Mouse (Mus musculus): ENCODE measurements around the gene Reg3b. TPM values are rescaled to one million over a fixed set of nuclear protein-coding genes. Genes with fewer than 3 reads are reported as not detected.
"Not testable (repeated sequence)": the region's sequence is repeated elsewhere in the genome, so short reads cannot be mapped to it uniquely, and the experiment has no call there.

The Reg3b gene
- 3.6 and 7.4 TPM in 2 replicates for polyA plus RNA-seq (2015; fragmentation: Nextera tagmentation; extraction: Ambion mirVana)

DNA sequence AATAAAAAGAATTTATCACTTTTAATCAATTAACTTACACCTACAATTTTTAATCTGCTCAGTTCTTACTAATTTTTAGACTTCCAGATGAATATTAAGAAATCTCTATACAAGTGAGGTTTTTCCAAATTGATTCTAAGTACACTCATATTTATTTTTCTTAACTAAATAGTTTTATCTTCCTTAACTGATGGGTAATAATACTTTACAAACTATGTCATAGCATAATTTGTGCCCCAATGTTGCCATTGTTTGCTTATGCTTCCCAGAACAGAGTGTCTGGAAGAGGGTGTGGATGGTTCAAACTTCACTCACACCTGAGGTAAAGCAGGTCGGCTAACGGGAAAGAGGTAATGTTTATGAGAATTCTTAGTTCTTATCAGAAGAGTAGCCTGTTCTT is at the start of gene Reg3b:
TSS of gene Reg3b (plus strand) at position 301 of the 400 bp plus-strand sequence.
- Histone ChIP-seq H3K4me3 (no peak within 1 kb of the TSS), H3K27ac (replicated peaks) (no peak within 1 kb of the TSS), H3K9ac (no peak within 1 kb of the TSS), H3K36me3 (no peaks in the 10 kb centered on the region), H3K9me3 (no peaks in the 10 kb centered on the region), H3K27me3 (no peaks in the 10 kb centered on the region), H3K4me1 (replicated peaks) (no peaks in the 10 kb centered on the region), H3K4me2 (no peak within 1 kb of the TSS)
- 95% methylated on average over 2 of the region's 2 CpGs for WGBS
- ATAC-seq (ENCODE audit: low FRiP score, low read depth) = no peak

DNA sequence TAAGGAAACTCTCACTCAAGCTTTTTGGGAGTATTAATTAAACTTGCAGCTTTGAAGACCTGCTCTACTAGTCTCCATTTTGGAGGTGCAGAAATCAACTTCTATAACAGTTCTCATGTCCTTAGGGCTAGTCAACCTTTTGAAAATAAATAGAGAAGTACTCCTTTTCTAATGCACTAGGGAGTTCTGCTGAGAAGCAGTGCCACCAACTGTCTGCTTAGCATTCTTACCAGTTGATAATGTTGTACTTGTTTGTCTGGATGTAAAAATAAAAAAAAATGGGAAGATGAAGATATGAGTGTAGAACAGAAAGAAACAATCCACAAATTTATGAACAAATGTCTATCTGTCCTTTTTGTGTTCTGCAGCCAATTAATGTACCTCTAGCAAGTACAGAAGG is 42.7 kb upstream of the Reg3b start:
- no peaks in the 10 kb centered on the region for H3K4me1 ChIP-seq (replicated peaks)
- H3K4me2 ChIP-seq = no peak overlapping the region
- no peaks in the 10 kb centered on the region for H3K27me3 ChIP-seq
- H3K27ac ChIP-seq (replicated peaks) = no peak overlapping the region
- no peaks in the 10 kb centered on the region for H3K36me3 ChIP-seq
- H3K9ac ChIP-seq = no peak overlapping the region
- H3K4me3 ChIP-seq = no peak overlapping the region
- no peaks in the 10 kb centered on the region for H3K9me3 ChIP-seq
- ATAC-seq (ENCODE audit: low FRiP score, low read depth) = no peak

DNA sequence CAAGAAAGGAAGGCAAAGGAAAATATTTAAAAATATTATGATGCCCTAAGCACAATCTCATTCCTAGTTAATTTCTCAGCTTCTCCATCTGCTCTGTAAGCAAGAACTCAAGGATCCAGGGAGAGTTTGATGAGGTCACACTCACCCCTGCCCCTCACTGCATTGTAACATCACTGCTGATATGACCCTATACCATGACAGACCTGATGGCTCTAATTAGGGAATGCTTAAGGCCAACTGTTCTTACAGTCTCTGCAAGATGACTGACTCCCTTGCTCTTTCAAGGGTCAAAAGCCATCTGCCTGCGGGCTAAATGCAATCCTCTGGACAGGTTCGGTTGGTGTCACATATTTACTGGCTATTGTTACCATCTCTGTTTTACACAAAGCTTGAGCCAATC is 41.3 kb upstream of the Reg3b start:
- Histone ChIP-seq H3K9me3 (no peaks in the 10 kb centered on the region), H3K4me1 (replicated peaks) (no peaks in the 10 kb centered on the region), H3K27me3 (no peaks in the 10 kb centered on the region), H3K9ac (no peak overlapping the region), H3K4me2 (no peak overlapping the region), H3K27ac (replicated peaks) (no peak overlapping the region), H3K4me3 (no peak overlapping the region), H3K36me3 (no peaks in the 10 kb centered on the region)
- 60% methylated on average over 2 of the region's 2 CpGs for WGBS
- no peak for ATAC-seq (ENCODE audit: low FRiP score, low read depth)

DNA sequence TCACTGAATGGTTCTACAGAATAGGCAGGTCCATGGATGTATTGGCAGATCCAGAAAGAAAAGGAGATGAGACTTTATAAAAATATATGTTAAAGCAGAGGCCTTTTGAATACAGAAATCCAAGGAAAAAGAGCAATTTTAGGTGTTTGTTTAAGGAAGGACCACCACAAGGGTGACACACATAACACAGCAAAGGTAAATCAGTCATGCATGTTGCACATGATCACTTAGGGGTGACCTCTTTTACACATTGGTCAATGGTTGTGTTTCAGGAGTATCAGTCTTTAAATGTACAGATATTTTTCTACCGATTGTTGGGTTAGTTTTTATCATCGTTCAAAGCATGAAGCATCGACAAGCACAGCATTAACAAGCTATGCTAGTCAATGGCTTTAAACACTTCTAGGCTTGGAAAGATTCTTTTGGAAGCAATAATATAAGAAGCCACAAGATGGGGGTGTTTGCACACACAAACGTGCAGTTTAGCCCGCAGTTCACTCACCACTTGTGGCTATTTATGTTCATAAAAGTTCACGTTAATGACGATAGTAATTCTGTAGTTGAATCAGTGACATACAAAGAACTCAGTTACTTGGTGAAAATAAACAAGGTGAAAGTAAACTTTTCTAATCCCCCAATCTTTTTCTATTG is 38.4 kb upstream of the Reg3b start:
- ATAC-seq (ENCODE audit: low FRiP score, low read depth) = peak; percentile 56; the same call in 1 of the 2 replicates
- H3K27ac ChIP-seq (replicated peaks) = no peak overlapping the region
- no peak overlapping the region for H3K4me2 ChIP-seq
- no peak overlapping the region for H3K9ac ChIP-seq
- no peaks in the 10 kb centered on the region for H3K9me3 ChIP-seq
- no peaks in the 10 kb centered on the region for H3K36me3 ChIP-seq
- H3K27me3 ChIP-seq = no peaks in the 10 kb centered on the region
- H3K4me3 ChIP-seq = no peak overlapping the region
- WGBS = 38% methylated on average over 7 of the region's 7 CpGs
- no peaks in the 10 kb centered on the region for H3K4me1 ChIP-seq (replicated peaks)

DNA sequence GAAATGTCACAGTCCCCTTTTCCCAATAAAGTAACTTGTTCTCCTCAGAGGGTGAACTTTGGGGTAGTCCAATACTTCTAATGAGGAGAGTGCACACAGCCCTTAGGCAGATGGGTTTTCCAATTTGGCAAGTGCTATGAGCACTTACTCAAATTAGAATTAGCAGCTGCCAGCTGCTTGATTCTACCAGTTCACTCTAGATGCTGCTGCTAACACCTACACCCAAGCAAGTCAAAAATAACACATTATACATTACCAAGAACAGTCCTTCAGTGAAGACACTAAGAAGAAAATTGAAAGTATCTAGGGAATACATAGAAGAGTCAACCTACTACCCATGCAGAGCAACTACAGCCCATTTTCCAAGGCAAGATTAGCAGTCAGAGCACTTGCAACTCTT is 30.2 kb upstream of the Reg3b start:
- no peak overlapping the region for H3K9ac ChIP-seq
- no peaks in the 10 kb centered on the region for H3K4me1 ChIP-seq (replicated peaks)
- H3K9me3 ChIP-seq = no peaks in the 10 kb centered on the region
- ATAC-seq (ENCODE audit: low FRiP score, low read depth) = no peak
- H3K4me3 ChIP-seq = no peak overlapping the region
- no peaks in the 10 kb centered on the region for H3K36me3 ChIP-seq
- no peaks in the 10 kb centered on the region for H3K27me3 ChIP-seq
- H3K4me2 ChIP-seq = no peak overlapping the region
- H3K27ac ChIP-seq (replicated peaks) = no peak overlapping the region

DNA sequence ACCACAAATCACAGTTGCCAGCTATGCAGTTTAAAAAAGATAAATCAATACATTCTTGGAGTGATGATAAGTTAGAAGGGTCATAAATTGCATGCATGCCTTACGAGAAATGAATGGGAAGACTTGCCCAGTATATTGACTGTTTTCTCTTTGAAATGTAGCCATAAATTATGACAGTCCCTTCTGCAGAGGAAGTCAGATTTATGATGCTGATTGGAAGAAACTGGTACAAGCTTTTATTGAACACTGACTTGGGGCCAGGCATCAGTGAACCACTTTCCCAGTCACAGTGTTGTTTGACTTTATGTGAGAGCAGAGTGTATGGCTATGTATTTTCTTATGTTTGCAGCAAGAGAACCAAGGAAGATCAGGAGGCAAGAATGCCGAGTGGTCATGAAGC is 28.8 kb upstream of the Reg3b start:
- WGBS = 77% methylated on average over 2 of the region's 2 CpGs
- no peak for ATAC-seq (ENCODE audit: low FRiP score, low read depth)

DNA sequence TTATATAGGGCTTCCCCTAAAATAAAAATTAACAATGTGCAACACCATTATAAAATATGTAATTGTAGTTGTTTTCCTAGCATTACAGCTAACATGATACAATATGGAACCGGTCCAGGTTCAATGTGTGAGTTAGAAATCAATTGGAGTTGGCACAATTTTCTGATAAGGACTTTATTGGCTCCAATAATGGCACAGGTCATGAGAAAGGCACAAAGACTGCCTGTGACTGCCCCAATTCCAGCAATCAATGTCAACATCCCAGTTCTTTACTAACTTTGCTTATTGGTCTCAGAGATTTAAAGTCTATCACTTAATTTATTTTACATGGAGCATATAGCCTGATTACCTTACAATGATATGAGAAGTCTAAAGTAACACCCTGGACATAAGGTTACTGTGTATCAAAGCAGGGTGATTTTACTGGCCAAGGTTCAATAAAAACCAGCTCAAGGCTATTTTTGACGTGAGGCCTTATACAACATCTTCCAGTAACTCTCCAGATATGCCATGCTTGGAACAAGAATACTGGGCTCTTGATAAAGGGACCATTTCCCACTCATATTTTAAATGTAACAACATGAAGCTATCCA is 8.4 kb upstream of the Reg3b start:
- Histone ChIP-seq H3K36me3 (no peaks in the 10 kb centered on the region), H3K9me3 (no peaks in the 10 kb centered on the region), H3K4me1 (replicated peaks) (no peaks in the 10 kb centered on the region), H3K27ac (replicated peaks) (no peak overlapping the region), H3K4me3 (no peak overlapping the region), H3K9ac (no peak overlapping the region), H3K4me2 (no peak overlapping the region), H3K27me3 (no peaks in the 10 kb centered on the region)
- WGBS = 70% methylated on average over 2 of the region's 2 CpGs
- no peak for ATAC-seq (ENCODE audit: low FRiP score, low read depth)

More for the DNA sequence above, 28.8 kb upstream of the Reg3b start:
- Histone ChIP-seq H3K4me1 (replicated peaks) (no peaks in the 10 kb centered on the region), H3K27me3 (no peaks in the 10 kb centered on the region), H3K4me2 (no peak overlapping the region), H3K27ac (replicated peaks) (no peak overlapping the region), H3K9me3 (no peaks in the 10 kb centered on the region), H3K36me3 (no peaks in the 10 kb centered on the region), H3K9ac (no peak overlapping the region), H3K4me3 (no peak overlapping the region)

DNA sequence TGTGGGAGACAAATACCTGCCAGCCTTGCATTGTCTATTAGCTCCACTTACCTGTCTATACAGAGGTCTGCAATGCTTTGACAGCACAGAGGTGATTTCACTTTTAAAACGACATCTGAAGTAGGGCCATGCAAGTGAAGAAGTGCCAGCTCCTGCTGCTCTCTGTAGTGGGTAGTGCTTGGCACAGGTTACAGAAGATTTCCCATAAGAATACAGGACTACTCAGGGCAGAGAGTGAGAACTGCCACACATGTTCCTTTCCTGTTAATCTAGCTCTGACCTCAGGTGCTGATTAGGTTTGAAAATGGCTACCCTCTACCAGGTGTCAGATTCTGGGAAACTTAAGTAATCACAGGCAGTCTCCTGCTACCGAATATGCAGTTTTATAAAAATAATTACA is 8.3 kb downstream of the Reg3b start, which contains the start of gene Reg3d:
TSS of gene Reg3d (minus strand) at position 101 of the 400 bp plus-strand sequence.
- no peak for ATAC-seq (ENCODE audit: low FRiP score, low read depth)
- H3K9me3 ChIP-seq = no peaks in the 10 kb centered on the region
- no peaks in the 10 kb centered on the region for H3K4me1 ChIP-seq (replicated peaks)
- H3K9ac ChIP-seq = no peak within 1 kb of the TSS
- no peak within 1 kb of the TSS for H3K27ac ChIP-seq (replicated peaks)
- no peaks in the 10 kb centered on the region for H3K36me3 ChIP-seq
- H3K4me3 ChIP-seq = no peak within 1 kb of the TSS
- H3K27me3 ChIP-seq = no peaks in the 10 kb centered on the region
- 82% methylated on average over 2 of the region's 2 CpGs for WGBS
- H3K4me2 ChIP-seq = no peak within 1 kb of the TSS

DNA sequence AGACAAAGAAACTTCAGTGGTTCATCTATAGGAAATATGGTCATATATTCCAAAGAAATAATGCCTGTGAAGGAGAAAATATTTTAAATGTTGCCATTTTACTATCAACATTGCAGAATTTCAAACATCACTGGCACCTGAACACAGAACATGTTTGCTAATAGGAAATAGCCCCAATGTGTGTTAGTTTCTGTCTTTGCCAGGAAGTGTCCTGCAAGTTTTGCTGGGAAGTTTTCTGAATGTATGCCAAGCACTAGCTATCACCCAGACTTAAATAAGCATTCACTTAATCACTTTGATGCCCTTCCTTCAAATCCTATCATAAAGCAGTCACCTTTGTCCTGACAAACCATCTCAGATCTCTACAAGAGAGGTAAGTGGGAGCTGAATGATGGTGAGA is 10.0 kb downstream of the Reg3b start, which contains the start of gene Reg3a:
TSS of gene Reg3a (plus strand) at position 301 of the 400 bp plus-strand sequence.
- no peaks in the 10 kb centered on the region for H3K4me1 ChIP-seq (replicated peaks)
- no peaks in the 10 kb centered on the region for H3K27me3 ChIP-seq
- no peaks in the 10 kb centered on the region for H3K36me3 ChIP-seq
- no peak within 1 kb of the TSS for H3K4me3 ChIP-seq
- no peak within 1 kb of the TSS for H3K9ac ChIP-seq
- no peak within 1 kb of the TSS for H3K4me2 ChIP-seq
- ATAC-seq (ENCODE audit: low FRiP score, low read depth) = no peak
- H3K27ac ChIP-seq (replicated peaks) = no peak within 1 kb of the TSS
- no peaks in the 10 kb centered on the region for H3K9me3 ChIP-seq

DNA sequence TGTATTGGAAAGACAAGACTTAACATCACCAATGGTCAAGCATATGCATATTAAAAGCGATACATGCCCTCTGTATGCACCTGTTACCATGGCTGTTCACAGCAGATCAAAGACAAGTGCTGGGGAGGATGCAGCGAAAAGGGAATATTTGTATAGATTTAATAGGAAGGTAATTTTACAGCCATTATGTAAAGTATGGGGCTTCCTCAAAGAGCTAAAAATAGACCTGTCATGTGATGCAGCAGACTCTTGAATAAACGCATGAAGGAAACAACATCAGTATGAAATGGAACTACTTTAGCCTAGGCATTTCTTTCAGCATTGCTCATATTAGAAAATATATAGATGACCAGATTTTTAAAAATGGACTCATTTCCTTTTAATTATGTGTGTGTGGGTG is 15.2 kb downstream of the Reg3b start:
- Histone ChIP-seq H3K36me3 (no peaks in the 10 kb centered on the region), H3K27me3 (no peaks in the 10 kb centered on the region), H3K9me3 (no peaks in the 10 kb centered on the region), H3K27ac (replicated peaks) (no peak overlapping the region), H3K4me1 (replicated peaks) (no peaks in the 10 kb centered on the region), H3K4me2 (no peak overlapping the region), H3K9ac (no peak overlapping the region), H3K4me3 (no peak overlapping the region)
- no peak for ATAC-seq (ENCODE audit: low FRiP score, low read depth)
- WGBS = 72% methylated on average over 3 of the region's 3 CpGs

DNA sequence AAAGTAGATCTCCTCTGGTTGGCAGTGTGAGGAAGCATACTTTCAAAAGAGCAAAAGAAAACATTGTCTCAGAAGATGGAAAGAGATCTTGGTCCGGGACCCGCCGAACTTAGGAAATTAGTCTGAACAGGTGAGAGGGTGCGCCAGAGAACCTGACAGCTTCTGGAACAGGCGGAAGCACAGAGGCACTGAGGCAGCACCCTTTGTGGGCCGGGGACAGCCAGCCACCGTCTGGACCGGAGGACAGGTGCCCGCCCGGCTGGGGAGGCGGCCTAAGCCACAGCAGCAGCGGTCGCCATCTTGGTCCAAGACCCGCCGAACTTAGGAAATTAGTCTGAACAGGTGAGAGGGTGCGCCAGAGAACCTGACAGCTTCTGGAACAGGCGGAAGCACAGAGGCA is 24.9 kb downstream of the Reg3b start, which contains the start of gene Reg2:
TSS of gene Reg2 (plus strand) at position 301 of the 400 bp plus-strand sequence.
- 98% methylated on average over 5 of the region's 17 CpGs for WGBS
- H3K27ac ChIP-seq (replicated peaks); ATAC-seq (ENCODE audit: low FRiP score, low read depth); H3K36me3 ChIP-seq; H3K27me3 ChIP-seq; H3K9ac ChIP-seq; H3K9me3 ChIP-seq; H3K4me3 ChIP-seq; H3K4me1 ChIP-seq (replicated peaks); H3K4me2 ChIP-seq: not testable (repeated sequence)

DNA sequence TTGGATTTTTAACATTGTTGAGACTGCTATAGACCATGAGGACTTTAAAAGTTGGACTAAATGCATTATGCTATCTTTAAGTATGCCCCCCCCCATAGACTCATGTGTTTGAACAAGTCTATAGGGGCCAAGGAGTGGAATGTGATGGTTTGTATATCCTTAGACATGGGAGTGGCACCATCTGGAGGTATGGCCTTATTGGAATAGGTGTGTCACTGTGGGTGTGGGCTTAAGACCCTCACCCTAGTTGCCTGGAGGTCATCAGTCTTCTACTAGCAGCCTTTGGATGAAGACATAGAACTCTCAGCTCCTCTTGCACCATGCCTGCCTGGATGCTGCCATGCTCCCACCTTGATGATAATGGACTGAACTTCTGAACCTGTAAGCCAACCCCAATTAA is 52.0 kb downstream of the Reg3b start, which contains the start of gene Reg1:
TSS of gene Reg1 (plus strand) at position 301 of the 400 bp plus-strand sequence.
- not testable (repeated sequence) for H3K4me3 ChIP-seq; H3K36me3 ChIP-seq; H3K9ac ChIP-seq; H3K27ac ChIP-seq (replicated peaks); H3K9me3 ChIP-seq; H3K4me2 ChIP-seq; H3K4me1 ChIP-seq (replicated peaks); ATAC-seq (ENCODE audit: low FRiP score, low read depth); H3K27me3 ChIP-seq
